Mouse (Mus musculus) ES-E14 (cell line): ENCODE measurements around the gene Pbx2.

ENCODE experiments used
- HCFC1 ChIP-seq: IDR thresholded peaks from 2 replicates; pipeline ENCODE4 v1.6.1; 2012; ENCODE audit warnings: low read length, inconsistent platforms, borderline replicate concordance; ENCODE audit not compliant: insufficient read depth
- MAFK ChIP-seq: IDR thresholded peaks from 2 replicates; pipeline ENCODE4 v1.6.1; 2014; ENCODE audit warnings: mild to moderate bottlenecking, low read depth, low read length, inconsistent platforms; ENCODE audit not compliant: insufficient read depth
- ZC3H11A ChIP-seq: IDR thresholded peaks from 2 replicates; pipeline ENCODE4 v1.6.1; 2012; ENCODE audit warnings: low read depth, mild to moderate bottlenecking, inconsistent platforms, low read length, borderline replicate concordance
- ZNF384 ChIP-seq: IDR thresholded peaks from 2 replicates; pipeline ENCODE4 v1.6.1; 2012; ENCODE audit warnings: low read depth, low read length, inconsistent platforms

- TF ChIP-seq ZC3H11A: no peak
- no peak for TF ChIP-seq MAFK
- no peak for TF ChIP-seq HCFC1
- no peak for TF ChIP-seq ZNF384
These were observed 52.9 kb downstream of the Pbx2 start for GRCm38 (mm10) chr17:34643944-34644343.
